Mouse (Mus musculus) B cell, adult 62 days (primary cell): ENCODE results near the gene Ifih1. TPM values are rescaled to one million over a fixed set of nuclear protein-coding genes. Genes with fewer than 3 reads are reported as not detected.

Source experiments
- total RNA-seq: library from RNA; stranded (reverse); gene quantifications from 4 replicates; pipeline ENCODE4 v1.2.4, GENCODE M21; 2023

The Ifih1 gene
- total RNA-seq = 2.1 to 5.4 TPM (median 3.7 TPM) in 4 replicates

GRCm38 (mm10) chr2:62646014-62646645 is at the start of gene Ifih1:
Gene Ifih1, minus strand, starts transcription at chr2:62646255.

GRCm38 (mm10) chr2:62664135-62664670 is 18.1 kb upstream of the Ifih1 start, which contains the start of gene Gca:
Gene Gca, plus strand, starts transcription at chr2:62664285.

DNA sequence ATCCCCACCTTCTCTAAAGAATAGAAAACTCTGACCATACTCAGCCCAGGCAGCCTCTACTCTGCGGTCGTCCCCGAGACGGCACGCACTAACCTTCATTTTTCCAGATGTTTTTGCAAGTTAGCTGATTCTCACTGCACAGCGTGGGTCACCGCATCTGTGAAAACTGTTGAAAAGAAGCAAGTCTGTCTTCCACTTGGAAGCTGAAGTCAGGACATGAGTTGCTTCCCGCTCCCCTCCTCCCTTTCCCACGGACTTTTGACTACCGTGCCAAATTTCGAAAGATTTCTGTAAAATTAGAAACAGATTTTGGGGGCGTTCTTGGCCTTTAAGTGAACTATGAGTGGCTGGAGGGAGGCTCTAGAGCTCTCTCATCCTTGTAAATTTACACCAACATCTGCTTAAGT is 72.3 kb downstream of the Ifih1 start, which contains the start of gene Fap:
Gene Fap, minus strand, starts transcription at position 323 of the 407 bp plus-strand sequence.

Other genes with a start within 250 kb of the Ifih1 start
- 85.6 to 101 TPM (median 89.0 TPM) in 4 replicates for gene Dpp4, start 234.0 kb downstream of the Ifih1 start, total RNA-seq
- gene Gcg, start 162.6 kb downstream of the Ifih1 start, total RNA-seq = not detected in 4 replicates
- gene Fap, start 72.2 kb downstream of the Ifih1 start, total RNA-seq = not detected in 4 replicates
- 0.54 to 2.7 TPM (median 1.4 TPM) in 4 replicates for gene Gca, start 18.0 kb upstream of the Ifih1 start, total RNA-seq